Mouse (Mus musculus): ENCODE measurements around the gene Gtf2h4. TPM values are rescaled to one million over a fixed set of nuclear protein-coding genes. Genes with fewer than 3 reads are reported as not detected.

Gtf2h4 gene
- total and polyA plus RNA-seq, 3 experiments, result 18.6 to 25.3 (median 23.4) TPM

DNA sequence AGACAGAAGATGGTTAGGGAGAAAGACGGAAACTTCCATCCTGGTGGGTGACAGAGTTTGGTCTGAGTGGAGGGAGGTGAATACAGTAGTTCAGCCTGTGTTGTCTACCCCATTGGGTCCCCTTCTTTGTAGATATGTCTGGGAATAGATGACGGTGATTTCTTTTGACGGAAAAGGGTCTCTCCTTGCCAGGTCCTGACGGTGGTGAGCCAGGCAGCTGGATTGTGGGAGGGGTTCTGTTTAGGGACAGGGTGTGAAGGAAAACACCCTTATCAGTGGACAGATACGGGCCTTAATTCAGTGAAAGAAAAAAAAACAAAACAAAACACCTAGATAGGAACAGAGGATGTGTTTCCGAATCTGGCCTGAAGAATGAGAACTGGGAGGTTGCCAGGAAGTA is 34.2 kb downstream of the Gtf2h4 start:
- DNase-seq, result no peak

DNA sequence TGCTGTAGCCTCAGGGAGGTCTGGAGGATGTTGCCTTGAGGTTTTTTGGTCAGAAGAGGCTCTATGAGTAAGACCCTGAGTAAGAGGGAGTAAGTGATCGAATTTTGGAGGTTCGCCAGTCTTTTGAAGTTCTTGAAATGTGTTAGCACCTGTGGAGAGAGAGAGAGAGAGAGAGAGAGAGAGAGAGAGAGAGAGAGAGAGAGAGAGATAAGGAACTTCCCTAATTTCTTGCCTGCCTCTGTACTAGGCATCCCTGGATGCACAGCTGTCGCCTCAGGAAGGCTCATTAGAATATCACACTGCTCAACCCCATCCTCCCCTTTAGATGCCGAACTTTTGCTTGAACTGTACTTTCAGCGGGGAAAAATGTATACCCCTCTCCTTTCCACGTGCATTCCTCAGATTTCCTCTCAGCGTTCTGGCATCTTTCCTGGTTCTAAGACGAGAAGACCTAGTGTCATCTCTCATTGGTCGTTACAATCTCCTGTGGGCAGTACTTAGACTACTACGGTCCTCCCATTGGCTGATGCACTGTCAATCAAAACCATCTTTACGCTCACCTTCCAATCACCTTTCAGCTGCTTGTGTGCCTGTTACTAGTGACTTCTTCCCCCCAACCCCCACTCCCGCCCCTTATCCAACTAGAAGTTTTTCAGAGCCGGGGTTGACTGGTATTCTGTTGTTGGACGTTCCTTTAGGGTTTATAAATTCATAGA is 34.9 kb downstream of the Gtf2h4 start:
- DNase-seq, result peak; percentile 63

DNA sequence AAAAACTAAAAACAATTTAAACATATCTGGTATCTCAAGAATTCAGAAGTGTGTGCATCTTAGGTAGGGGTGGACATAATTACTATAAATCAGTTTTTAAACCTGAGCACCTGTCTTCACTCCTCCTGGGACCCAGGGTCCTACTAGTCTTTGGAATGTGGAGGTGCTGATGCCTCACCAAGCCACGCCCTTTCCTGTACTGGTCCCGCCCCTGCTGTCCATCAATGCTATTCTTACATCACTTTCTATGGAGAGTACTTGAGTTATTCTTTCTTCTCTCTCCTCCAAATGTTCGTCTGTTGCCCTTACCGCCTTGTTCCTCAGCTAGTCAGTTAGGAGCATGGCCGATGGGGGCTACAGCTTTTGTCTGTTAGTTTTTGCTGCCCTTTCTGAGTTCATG is 37.2 kb downstream of the Gtf2h4 start:
- DNase-seq, result no peak

DNA sequence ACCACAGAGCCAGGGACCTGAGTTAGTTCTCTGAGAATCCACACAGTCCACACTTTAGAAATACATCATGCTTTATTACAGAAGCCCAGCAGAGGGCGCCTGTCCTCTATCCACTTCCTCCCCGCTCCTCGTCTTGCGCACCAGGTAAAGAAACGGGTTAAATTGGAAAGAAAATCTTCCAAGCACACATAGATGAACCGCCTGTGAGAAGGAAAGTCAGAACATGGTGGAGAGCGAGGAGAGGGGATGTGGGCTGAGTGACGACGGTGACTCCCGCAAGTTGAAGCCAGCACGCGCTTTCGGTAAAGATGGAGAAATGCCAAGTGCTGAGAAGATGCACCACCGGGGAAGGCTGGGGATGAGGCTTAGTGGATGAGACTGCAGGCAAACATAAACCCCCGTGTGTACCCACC is 37.8 kb downstream of the Gtf2h4 start:
- DNase-seq, result peak; percentile 72

DNA sequence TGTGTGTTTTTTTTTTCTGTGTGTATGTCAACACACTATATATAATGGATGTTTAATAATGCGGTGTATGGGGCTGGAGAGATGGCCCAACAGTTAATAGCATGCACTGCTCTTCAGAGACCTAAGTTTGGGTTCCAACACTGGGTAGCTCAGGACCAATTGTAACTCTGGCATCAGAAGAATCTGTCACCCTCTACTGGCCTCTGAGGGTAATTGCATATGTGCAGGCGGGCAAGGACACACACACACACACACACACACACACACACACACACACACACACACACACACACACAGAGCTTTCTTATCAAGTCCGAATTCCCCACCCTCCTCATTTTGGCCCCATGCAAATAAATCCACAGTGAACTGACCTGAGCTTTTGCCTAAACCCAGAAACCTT is 38.3 kb downstream of the Gtf2h4 start:
- DNase-seq, result no peak

DNA sequence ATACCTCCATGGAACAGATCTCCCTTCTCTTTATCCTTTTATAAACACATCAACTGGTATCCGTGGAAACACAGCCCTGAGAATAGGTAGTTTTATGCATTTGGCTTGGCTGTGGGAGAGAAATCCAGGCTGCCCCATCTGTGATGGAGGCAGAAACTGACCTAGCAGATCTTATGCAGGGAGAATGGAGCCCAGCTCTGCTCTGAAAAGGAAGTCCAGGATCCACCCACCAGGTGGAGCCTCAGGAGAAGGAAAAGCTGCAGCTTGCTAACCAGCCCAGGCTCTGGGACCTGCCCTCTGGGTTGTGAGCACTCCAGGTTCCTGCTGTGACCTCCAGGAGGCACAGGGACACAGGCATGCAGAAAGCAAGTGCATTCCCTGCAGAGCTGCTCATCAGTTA is 39.5 kb downstream of the Gtf2h4 start:
- DNase-seq, result no peak

DNA sequence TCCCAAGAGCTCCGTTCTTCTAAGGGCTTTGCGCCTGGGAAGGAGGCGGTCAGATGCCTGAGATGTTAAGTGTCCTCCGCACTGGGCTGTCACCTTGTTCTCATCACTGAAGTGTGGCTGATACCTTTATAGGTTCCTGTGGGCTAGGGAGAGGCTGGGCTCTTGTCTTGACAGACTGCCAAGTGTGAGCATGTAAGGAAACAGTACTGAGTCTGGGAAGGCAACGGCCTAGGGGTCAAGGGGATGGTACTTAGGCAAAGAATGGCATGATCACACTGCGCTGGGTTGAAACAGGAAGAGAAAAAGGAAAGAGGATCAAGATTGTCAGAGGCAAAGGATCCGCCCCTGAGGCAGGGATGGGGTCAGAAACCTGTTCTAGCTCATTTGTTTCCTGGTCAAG is 47.0 kb downstream of the Gtf2h4 start, which contains the start of gene Gm9573:
Gm9573 (minus strand) TSS at position 101 of the 400 bp plus-strand sequence.
- DNase-seq, result no peak

Other genes with a start within 250 kb of the Gtf2h4 start
- 1 to 10 TPM; 3.3 to 7.9 TPM for gene H2-Q6, start 248.9 kb downstream of the Gtf2h4 start, total RNA-seq (2021)
- gene H2-Q6, start 248.9 kb downstream of the Gtf2h4 start, polyA plus RNA-seq (2012; rRNA removed), result 23.0 and 24.7 TPM in 2 replicates
- 1 to 10 TPM; 5.0 to 5.7 TPM for gene H2-Q7, start 234.6 kb downstream of the Gtf2h4 start, total RNA-seq (2021)
- gene H2-Q7, start 234.6 kb downstream of the Gtf2h4 start, polyA plus RNA-seq (2012; rRNA removed), result 59.2 and 61.8 TPM in 2 replicates
- 10 to 100 TPM in 1 of 2 experiments, 1 to 10 TPM in 1; 3.0 to 11.9 TPM for gene H2-Q10, start 203.7 kb downstream of the Gtf2h4 start, total RNA-seq (2021)
- gene H2-Q10, start 203.7 kb downstream of the Gtf2h4 start, polyA plus RNA-seq (2012; rRNA removed), result 37.5 and 46.4 TPM in 2 replicates
- gene Pou5f1, start 167.7 kb downstream of the Gtf2h4 start, total RNA-seq (2021), result not detected
- not detected in 2 replicates for gene Pou5f1, start 167.7 kb downstream of the Gtf2h4 start, polyA plus RNA-seq (2012; rRNA removed)
- gene Tcf19, start 156.9 kb downstream of the Gtf2h4 start, total RNA-seq (2021), result 1 to 10 TPM; 4.6 to 5.0 TPM
- 7.6 and 9.5 TPM in 2 replicates for gene Tcf19, start 156.9 kb downstream of the Gtf2h4 start, polyA plus RNA-seq (2012; rRNA removed)
- gene Cchcr1, start 156.6 kb downstream of the Gtf2h4 start, total RNA-seq (2021), result 1 to 10 TPM; 6.2 to 8.0 TPM
- gene Cchcr1, start 156.6 kb downstream of the Gtf2h4 start, polyA plus RNA-seq (2012; rRNA removed), result 2.9 and 3.9 TPM in 2 replicates
- not detected for gene Psors1c2, start 140.5 kb downstream of the Gtf2h4 start, total RNA-seq (2021)
- not detected in 2 replicates for gene Psors1c2, start 140.5 kb downstream of the Gtf2h4 start, polyA plus RNA-seq (2012; rRNA removed)
- under 1 TPM; 0.20 to 0.62 TPM for gene Cdsn, start 121.6 kb downstream of the Gtf2h4 start, total RNA-seq (2021)
- 7.3 and 7.4 TPM in 2 replicates for gene Cdsn, start 121.6 kb downstream of the Gtf2h4 start, polyA plus RNA-seq (2012; rRNA removed)
- not detected for gene 2300002M23Rik, start 106.3 kb downstream of the Gtf2h4 start, total RNA-seq (2021)
- gene 2300002M23Rik, start 106.3 kb downstream of the Gtf2h4 start, polyA plus RNA-seq (2012; rRNA removed), result not detected in 2 replicates
- not detected for gene Sfta2, start 72.2 kb downstream of the Gtf2h4 start, total RNA-seq (2021)
- not detected in 2 replicates for gene Sfta2, start 72.2 kb downstream of the Gtf2h4 start, polyA plus RNA-seq (2012; rRNA removed)
- gene Gm9573, start 47.1 kb downstream of the Gtf2h4 start, total RNA-seq (2021), result not detected
- gene Gm9573, start 47.1 kb downstream of the Gtf2h4 start, polyA plus RNA-seq (2012; rRNA removed), result not detected in 2 replicates
- gene Mucl3, start 30.0 kb downstream of the Gtf2h4 start, total RNA-seq (2021), result not detected
- gene Mucl3, start 30.0 kb downstream of the Gtf2h4 start, polyA plus RNA-seq (2012; rRNA removed), result 0.18 TPM in 1 of 2 replicates, not detected in the other
- 10 to 100 TPM; 36.4 to 38.6 TPM for gene Vars2, start 6.1 kb downstream of the Gtf2h4 start, total RNA-seq (2021)
- gene Vars2, start 6.1 kb downstream of the Gtf2h4 start, polyA plus RNA-seq (2012; rRNA removed), result 75.5 and 77.3 TPM in 2 replicates
- gene Ddr1, start 30.9 kb upstream of the Gtf2h4 start, total RNA-seq (2021), result 10 to 100 TPM; 30.0 to 58.8 TPM
- 58.0 and 61.6 TPM in 2 replicates for gene Ddr1, start 30.9 kb upstream of the Gtf2h4 start, polyA plus RNA-seq (2012; rRNA removed)
- gene Ier3, start 147.9 kb upstream of the Gtf2h4 start, total RNA-seq (2021), result 10 to 100 TPM in 1 of 2 experiments, 1 to 10 TPM in 1; 9.6 to 13.8 TPM
- 17.1 and 17.6 TPM in 2 replicates for gene Ier3, start 147.9 kb upstream of the Gtf2h4 start, polyA plus RNA-seq (2012; rRNA removed)
- gene Flot1, start 149.5 kb upstream of the Gtf2h4 start, total RNA-seq (2021), result 10 to 100 TPM; 59.0 to 74.4 TPM
- 61.0 and 66.2 TPM in 2 replicates for gene Flot1, start 149.5 kb upstream of the Gtf2h4 start, polyA plus RNA-seq (2012; rRNA removed)
- 100 to 1,000 TPM; 152 to 198 TPM for gene Tubb5, start 164.6 kb upstream of the Gtf2h4 start, total RNA-seq (2021)
- gene Tubb5, start 164.6 kb upstream of the Gtf2h4 start, polyA plus RNA-seq (2012; rRNA removed), result 137 and 156 TPM in 2 replicates
- gene Mdc1, start 167.8 kb upstream of the Gtf2h4 start, total RNA-seq (2021), result 10 to 100 TPM; 15.4 to 20.8 TPM
- 3.6 and 5.9 TPM in 2 replicates for gene Mdc1, start 167.8 kb upstream of the Gtf2h4 start, polyA plus RNA-seq (2012; rRNA removed)
- gene Nrm, start 187.6 kb upstream of the Gtf2h4 start, total RNA-seq (2021), result 1 to 10 TPM; 3.3 to 4.8 TPM
- 9.3 and 11.7 TPM in 2 replicates for gene Nrm, start 187.6 kb upstream of the Gtf2h4 start, polyA plus RNA-seq (2012; rRNA removed)
- gene Ppp1r18, start 191.9 kb upstream of the Gtf2h4 start, total RNA-seq (2021), result 10 to 100 TPM; 27.3 to 42.6 TPM
- 37.3 and 45.3 TPM in 2 replicates for gene Ppp1r18, start 191.9 kb upstream of the Gtf2h4 start, polyA plus RNA-seq (2012; rRNA removed)
- 10 to 100 TPM; 40.5 to 46.2 TPM for gene Dhx16, start 206.1 kb upstream of the Gtf2h4 start, total RNA-seq (2021)
- 42.6 and 46.1 TPM in 2 replicates for gene Dhx16, start 206.1 kb upstream of the Gtf2h4 start, polyA plus RNA-seq (2012; rRNA removed)
- 10 to 100 TPM; 51.6 to 52.6 TPM for gene 2310061I04Rik, start 223.7 kb upstream of the Gtf2h4 start, total RNA-seq (2021)
- 112 and 122 TPM in 2 replicates for gene 2310061I04Rik, start 223.7 kb upstream of the Gtf2h4 start, polyA plus RNA-seq (2012; rRNA removed)
- 10 to 100 TPM; 27.4 to 40.0 TPM for gene Atat1, start 236.3 kb upstream of the Gtf2h4 start, total RNA-seq (2021)
- 128 and 145 TPM in 2 replicates for gene Atat1, start 236.3 kb upstream of the Gtf2h4 start, polyA plus RNA-seq (2012; rRNA removed)
- gene Mrps18b, start 242.7 kb upstream of the Gtf2h4 start, total RNA-seq (2021), result 100 to 1,000 TPM; 111 to 114 TPM
- 91.6 and 101 TPM in 2 replicates for gene Mrps18b, start 242.7 kb upstream of the Gtf2h4 start, polyA plus RNA-seq (2012; rRNA removed)
- gene Ppp1r10, start 242.7 kb upstream of the Gtf2h4 start, total RNA-seq (2021), result 100 to 1,000 TPM in 1 of 2 experiments, 10 to 100 TPM in 1; 64.6 to 140 TPM
- gene Ppp1r10, start 242.7 kb upstream of the Gtf2h4 start, polyA plus RNA-seq (2012; rRNA removed), result 24.7 and 32.8 TPM in 2 replicates

Data from adrenal gland, adult 2 months (tissue).